Mouse (Mus musculus) myocyte (in vitro differentiated cells): ENCODE measurements around the gene Blnk.

Experiments used
- CEBPB ChIP-seq: IDR thresholded peaks from 2 replicates; pipeline ENCODE4 v1.6.1; 2011; ENCODE audit warnings: mild to moderate bottlenecking, moderate library complexity; ENCODE audit not compliant: poor library complexity, insufficient read depth, severe bottlenecking
- E2F4 ChIP-seq: IDR thresholded peaks from one replicate; pipeline ENCODE4 v1.6.1; 2011; ENCODE audit warnings: mild to moderate bottlenecking, control low read depth, moderate library complexity; ENCODE audit not compliant: insufficient read depth
- MYOG ChIP-seq, 3 experiments: IDR thresholded peaks; one replicate each; pipeline ENCODE4 v1.6.1; 2011; ENCODE audit warnings: control low read depth in 2 of 3, low read depth in 2 of 3, mild to moderate bottlenecking in 2 of 3; ENCODE audit not compliant: insufficient read length in 2 of 3, control insufficient read depth in 1 of 3, insufficient read depth in 1 of 3
- POLR2A ChIP-seq: IDR thresholded peaks from one replicate; pipeline ENCODE4 v1.6.1; 2011; ENCODE audit warnings: low read depth, mild to moderate bottlenecking, control low read depth, moderate library complexity; ENCODE audit not compliant: insufficient read length
- REST ChIP-seq: IDR thresholded peaks from one replicate; pipeline ENCODE4 v1.6.1; 2011; ENCODE audit warnings: mild to moderate bottlenecking, control low read depth, moderate library complexity; ENCODE audit not compliant: insufficient read depth, insufficient read length
- TCF12 ChIP-seq: IDR thresholded peaks from one replicate; pipeline ENCODE4 v1.6.1; 2011; ENCODE audit warnings: mild to moderate bottlenecking, control low read depth; ENCODE audit not compliant: poor library complexity, insufficient read depth, severe bottlenecking
- USF1 ChIP-seq: IDR thresholded peaks from one replicate; pipeline ENCODE4 v1.6.1; 2011; ENCODE audit warnings: low read depth, mild to moderate bottlenecking, control low read depth, moderate library complexity

DNA sequence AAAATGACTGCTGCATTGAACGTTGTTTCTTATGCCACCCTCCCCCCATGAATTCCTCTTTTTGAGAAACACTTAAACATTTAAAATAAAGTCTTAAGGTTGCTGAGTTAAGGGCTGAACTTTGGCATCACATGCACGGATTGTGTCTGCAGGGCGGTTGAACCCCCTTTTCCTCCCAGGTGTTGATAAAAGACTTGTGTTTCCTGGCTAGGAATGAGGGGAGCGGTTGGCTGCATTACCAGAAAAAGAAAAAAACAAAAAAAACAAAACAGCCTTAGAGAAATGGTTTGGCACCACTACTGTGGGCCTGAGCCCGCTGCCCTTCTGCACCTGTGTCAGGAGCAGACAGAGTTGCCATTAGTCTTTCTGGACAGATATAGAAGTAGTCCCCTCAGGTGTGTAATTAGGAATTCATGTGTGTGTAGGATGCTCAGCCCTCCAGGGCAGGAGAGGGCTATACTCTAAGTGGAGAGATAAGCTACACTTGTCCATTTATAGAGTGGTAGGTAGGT, 24.9 kb upstream of the Blnk start:
- TF ChIP-seq E2F4 (no peak), USF1 (no peak), POLR2A (no peak), REST (no peak), TCF12 (no peak), CEBPB (no peak), MYOG (IDR thresholded peaks at IDR 0.05; ENCODE audit: control insufficient read depth in 1 of 3, insufficient read depth in 1 of 3, insufficient read length in 2 of 3, low read depth in 2 of 3) (no peak)
